Mouse (Mus musculus) embryonic facial prominence, embryonic 11.5 days (tissue): ENCODE results near the gene Tbc1d1. TPM values are rescaled to one million over a fixed set of nuclear protein-coding genes. Genes with fewer than 3 reads are reported as not detected.

ENCODE experiments used
- ATAC-seq: fragments of 200-750 bp; cut with Nextera tagmentation; replicated peaks from 2 replicates; pipeline ENCODE4 v1.8.0; 2017; ENCODE audit warnings: low read depth; ENCODE audit not compliant: insufficient number of reproducible peaks, low FRiP score, low TSS enrichment
- DNase-seq: peaks from one replicate; pipeline ENCODE4 v3.0.0-alpha.2; 2015; ENCODE audit warnings: low spot score
- H3K27ac ChIP-seq: fragments of 300-500 bp; sonication (generic); replicated peaks from 2 replicates; pipeline ENCODE4 v1.5.1; 2014; ENCODE audit warnings: mild to moderate bottlenecking, low read depth, low read length, control low read depth
- H3K27me3 ChIP-seq: fragments of 300-500 bp; sonication (generic); 2 replicates; pipeline ENCODE4 v1.6.1; 2014; ENCODE audit warnings: mild to moderate bottlenecking, low read length, moderate library complexity, mixed read lengths; ENCODE audit not compliant: control insufficient read depth, insufficient read depth
- H3K36me3 ChIP-seq: fragments of 300-500 bp; sonication (generic); replicated peaks from 2 replicates; pipeline ENCODE4 v1.6.1; 2014; ENCODE audit warnings: low read depth, mild to moderate bottlenecking, low read length, moderate library complexity, mixed read lengths; ENCODE audit not compliant: control insufficient read depth, insufficient read depth
- H3K4me1 ChIP-seq: fragments of 300-500 bp; sonication (generic); 2 replicates; pipeline ENCODE4 v1.6.1; 2014; ENCODE audit warnings: low read length, mixed read lengths; ENCODE audit not compliant: control insufficient read depth, insufficient read depth
- H3K4me2 ChIP-seq: fragments of 300-500 bp; sonication (generic); 2 replicates; pipeline ENCODE4 v1.6.1; 2014; ENCODE audit warnings: low read depth, mild to moderate bottlenecking, control low read depth, low read length, moderate library complexity
- H3K4me3 ChIP-seq: fragments of 300-500 bp; sonication (generic); 2 replicates; pipeline ENCODE4 v1.5.1; 2014; ENCODE audit warnings: low read depth, low read length, control low read depth
- H3K9ac ChIP-seq: fragments of 300-500 bp; sonication (generic); replicated peaks from 2 replicates; pipeline ENCODE4 v1.6.1; 2014; ENCODE audit warnings: mild to moderate bottlenecking, control low read depth, low read length
- H3K9me3 ChIP-seq: fragments of 300-500 bp; sonication (generic); replicated peaks from 2 replicates; pipeline ENCODE4 v1.6.1; 2016; ENCODE audit warnings: mild to moderate bottlenecking, low read length, inconsistent platforms, mixed read lengths; ENCODE audit not compliant: control insufficient read depth
- WGBS: fragments of 180-500 bp; shearing (Covaris S2); extraction: QIAGEN DNeasy Blood & Tissue Kit; methylation state at CpG from one replicate; pipeline ENCODE4 v1.1.7; 2014; 5-methylcytosine and 5-hydroxymethylcytosine counted together
- polyA plus RNA-seq: library from polyadenylated mRNA; unstranded; fragments of >200 nt; fragmentation: Nextera tagmentation; extraction: Ambion mirVana; gene quantifications from 2 replicates; pipeline ENCODE4 v1.2.1, GENCODE M21; 2014

Tbc1d1 gene
- polyA plus RNA-seq, 1 experiment from 2014 or later = 30.4 TPM

- no peaks in the 10 kb centered on the region; the same call in 1 of the 2 replicates for H3K36me3 ChIP-seq
- H3K9ac ChIP-seq = no peak overlapping the region
- H3K4me1 ChIP-seq = no peaks in the 10 kb centered on the region
- H3K4me2 ChIP-seq = no peak overlapping the region
- DNase-seq (no peak), ATAC-seq (no peak)
- H3K9me3 ChIP-seq = no peaks in the 10 kb centered on the region
- H3K4me3 ChIP-seq = no peak overlapping the region
- no peaks in the 10 kb centered on the region for H3K27me3 ChIP-seq
- no peak overlapping the region for H3K27ac ChIP-seq
- 89% methylated on average over 8 of the region's 8 CpGs for WGBS
Measured at GRCm38 (mm10) chr5:64287287-64287686, 131.2 kb downstream of the Tbc1d1 start.

- Histone ChIP-seq H3K36me3 (no peaks in the 10 kb centered on the region; the same call in 1 of the 2 replicates), H3K9me3 (no peaks in the 10 kb centered on the region), H3K27me3 (no peaks in the 10 kb centered on the region), H3K4me3 (no peak overlapping the region), H3K9ac (no peak overlapping the region), H3K4me1 (no peaks in the 10 kb centered on the region), H3K27ac (no peak overlapping the region), H3K4me2 (no peak overlapping the region)
- WGBS = 91% methylated on average over 14 of the region's 14 CpGs
- DNase-seq = no peak
- ATAC-seq = no peak
Measured at GRCm38 (mm10) chr5:64288031-64288928, 132.2 kb downstream of the Tbc1d1 start.

GRCm38 (mm10) chr5:64289202-64290060 is 133.3 kb downstream of the Tbc1d1 start:
- ATAC-seq = peak; percentile 60; the same call in 1 of the 2 replicates
- Histone ChIP-seq H3K27ac (no peak overlapping the region), H3K4me1 (no peaks in the 10 kb centered on the region)

GRCm38 (mm10) chr5:64290061-64290345 is 133.9 kb downstream of the Tbc1d1 start:
- no peaks in the 10 kb centered on the region for H3K9me3 ChIP-seq
- no peak overlapping the region for H3K27ac ChIP-seq
- no peaks in the 10 kb centered on the region for H3K36me3 ChIP-seq
- H3K4me3 ChIP-seq = no peak overlapping the region
- H3K4me2 ChIP-seq = no peak overlapping the region
- no peaks in the 10 kb centered on the region for H3K4me1 ChIP-seq
- H3K9ac ChIP-seq = no peak overlapping the region
- no peaks in the 10 kb centered on the region for H3K27me3 ChIP-seq
- ATAC-seq (no peak), DNase-seq (no peak)
- WGBS = 47% methylated on average over 4 of the region's 4 CpGs

More at GRCm38 (mm10) chr5:64289202-64290060, 133.3 kb downstream of the Tbc1d1 start:
- Histone ChIP-seq H3K27me3 (no peaks in the 10 kb centered on the region), H3K4me3 (no peak overlapping the region), H3K4me2 (no peak overlapping the region), H3K9ac (no peak overlapping the region), H3K36me3 (no peaks in the 10 kb centered on the region), H3K9me3 (no peaks in the 10 kb centered on the region)
- 61% methylated on average over 5 of the region's 5 CpGs for WGBS
- DNase-seq = peak; percentile 78

GRCm38 (mm10) chr5:64291657-64292056 is 135.6 kb downstream of the Tbc1d1 start:
- no peak overlapping the region for H3K27ac ChIP-seq
- 82% methylated on average over 5 of the region's 5 CpGs for WGBS
- no peak overlapping the region for H3K4me2 ChIP-seq
- H3K27me3 ChIP-seq = no peaks in the 10 kb centered on the region
- no peak for DNase-seq
- H3K9me3 ChIP-seq = no peaks in the 10 kb centered on the region
- no peak overlapping the region for H3K9ac ChIP-seq
- no peak for ATAC-seq
- H3K4me1 ChIP-seq = no peaks in the 10 kb centered on the region
- no peaks in the 10 kb centered on the region for H3K36me3 ChIP-seq
- no peak overlapping the region for H3K4me3 ChIP-seq

GRCm38 (mm10) chr5:64295621-64296020 is 139.5 kb downstream of the Tbc1d1 start:
- Histone ChIP-seq H3K9me3 (no peaks in the 10 kb centered on the region), H3K27ac (no peak overlapping the region), H3K27me3 (no peaks in the 10 kb centered on the region), H3K4me1 (no peaks in the 10 kb centered on the region; the same call in 1 of the 2 replicates), H3K36me3 (no peaks in the 10 kb centered on the region), H3K4me3 (no peak overlapping the region), H3K4me2 (no peak overlapping the region), H3K9ac (no peak overlapping the region)
- ATAC-seq (no peak), DNase-seq (no peak)

- H3K4me1 ChIP-seq = no peaks in the 10 kb centered on the region; the same call in 1 of the 2 replicates
- no peaks in the 10 kb centered on the region for H3K9me3 ChIP-seq
- H3K27ac ChIP-seq = no peak overlapping the region
- no peak overlapping the region for H3K4me3 ChIP-seq
- no peaks in the 10 kb centered on the region for H3K27me3 ChIP-seq
- no peaks in the 10 kb centered on the region for H3K36me3 ChIP-seq
- no peak for ATAC-seq
- DNase-seq = no peak
- WGBS = 88% methylated on average over 7 of the region's 7 CpGs
- H3K9ac ChIP-seq = no peak overlapping the region
- H3K4me2 ChIP-seq = no peak overlapping the region
Measured at GRCm38 (mm10) chr5:64296328-64296727, 140.2 kb downstream of the Tbc1d1 start.

- H3K27me3 ChIP-seq = no peaks in the 10 kb centered on the region
- no peak overlapping the region for H3K9ac ChIP-seq
- no peaks in the 10 kb centered on the region for H3K36me3 ChIP-seq
- 75% methylated on average over 4 of the region's 4 CpGs for WGBS
- ATAC-seq (no peak), DNase-seq (no peak)
- H3K27ac ChIP-seq = no peak overlapping the region
- no peaks in the 10 kb centered on the region for H3K9me3 ChIP-seq
- no peaks in the 10 kb centered on the region; the same call in 1 of the 2 replicates for H3K4me1 ChIP-seq
- H3K4me2 ChIP-seq = no peak overlapping the region
- H3K4me3 ChIP-seq = no peak overlapping the region
Measured at GRCm38 (mm10) chr5:64297100-64297499, 141.0 kb downstream of the Tbc1d1 start.
